Mouse (Mus musculus): ENCODE results near the gene Ercc4. TPM values are rescaled to one million over a fixed set of nuclear protein-coding genes. Genes with fewer than 3 reads are reported as not detected.

Ercc4 gene
- polyA plus RNA-seq, 1 experiment from 2014 or later, result 12.1 TPM

Other genes with a start within 250 kb of the Ercc4 start
- gene Mrtfb, start 146.8 kb downstream of the Ercc4 start, polyA plus RNA-seq (2015; fragmentation: Nextera tagmentation; extraction: Ambion mirVana), result 11.6 and 13.7 TPM in 2 replicates

Data from forebrain, embryonic 13.5 days (tissue).